Mouse (Mus musculus) left cerebral cortex, postnatal 10 days (tissue): Measurements from ENCODE around the gene Rnf6. TPM values are rescaled to one million over a fixed set of nuclear protein-coding genes. Genes with fewer than 3 reads are reported as not detected.
"Not testable (repeated sequence)": the region's sequence is repeated elsewhere in the genome, so short reads cannot be mapped to it uniquely, and the experiment has no call there.

ENCODE experiments used
- DNase-seq, 2 experiments: peaks; one replicate each; pipeline ENCODE4 v3.0.0; 2021 to 2022; ENCODE audit warnings: low spot score in 2 of 2, mixed read lengths in 1 of 2; ENCODE audit errors: extremely low spot score in 1 of 2
- intact Hi-C: fragments of 180-260 bp; cut with DNase I; formaldehyde crosslinking; loops from one replicate; pipeline ENCODE4 v1.15.1; 2025
- total RNA-seq, 2 experiments: library from RNA; stranded (reverse); gene quantifications; 2 replicates each; pipeline ENCODE4 v1.2.3; 2021

Gene Rnf6
- total RNA-seq, 2 experiments from 2014 or later = 39.3 to 39.9 TPM

GRCm38 (mm10) chr5:146232056-146232675 lies 10.8 kb upstream of the Rnf6 start:
- intact Hi-C loops = loop anchor here (5.0 kb wide), 1 partner anchor 40 kb away; no protein-coding TSS in a partner anchor
- DNase-seq = no peak

- intact Hi-C loops = loop anchor here (5.0 kb wide), 1 partner anchor 41 kb away; no protein-coding TSS in a partner anchor
- DNase-seq = peak; percentile 18 to 55
Measured at GRCm38 (mm10) chr5:146231655-146231996, 10.3 kb upstream of the Rnf6 start.

- DNase-seq = peak; percentile 90 to 95
- intact Hi-C loops = loop anchor here (5.0 kb wide), 1 partner anchor 41 kb away; no protein-coding TSS in a partner anchor
Measured at GRCm38 (mm10) chr5:146230864-146231654, 9.7 kb upstream of the Rnf6 start, which contains the start of gene Cdk8. Cdk8 (plus strand) TSS chr5:146231230.

GRCm38 (mm10) chr5:146229869-146230650 lies 8.7 kb upstream of the Rnf6 start:
- intact Hi-C loops = loop anchor here (5.0 kb wide), 1 partner anchor 42 kb away; no protein-coding TSS in a partner anchor
- DNase-seq = no peak

GRCm38 (mm10) chr5:146227496-146227895 lies 6.1 kb upstream of the Rnf6 start:
- intact Hi-C loops = no loop called here
- no peak for DNase-seq

- no peak for DNase-seq
Measured at GRCm38 (mm10) chr5:146223786-146224185, 2.4 kb upstream of the Rnf6 start.

GRCm38 (mm10) chr5:146221722-146222121 lies 367 bp upstream of the Rnf6 start:
- intact Hi-C loops = no loop called here
- no peak for DNase-seq

More at GRCm38 (mm10) chr5:146223786-146224185, 2.4 kb upstream of the Rnf6 start:
- intact Hi-C loops = no loop called here

GRCm38 (mm10) chr5:146220501-146220878 lies 865 bp downstream of the Rnf6 start:
- intact Hi-C loops = no loop called here
- no peak for DNase-seq

- no peak for DNase-seq
- intact Hi-C loops = no loop called here
Measured at GRCm38 (mm10) chr5:146205537-146205936, 15.8 kb downstream of the Rnf6 start.

- intact Hi-C loops = no loop called here
- DNase-seq = no peak
Measured at GRCm38 (mm10) chr5:146203921-146204320, 17.4 kb downstream of the Rnf6 start.

GRCm38 (mm10) chr5:146200580-146200979 lies 20.8 kb downstream of the Rnf6 start:
- no peak for DNase-seq
- intact Hi-C loops = no loop called here

GRCm38 (mm10) chr5:146199540-146199939 lies 21.8 kb downstream of the Rnf6 start:
- no peak for DNase-seq
- intact Hi-C loops = no loop called here

- no peak for DNase-seq
- intact Hi-C loops = no loop called here
Measured at GRCm38 (mm10) chr5:146199073-146199472, 22.3 kb downstream of the Rnf6 start.

GRCm38 (mm10) chr5:146193360-146193759 lies 28.0 kb downstream of the Rnf6 start:
- intact Hi-C loops = no loop called here
- DNase-seq = no peak

GRCm38 (mm10) chr5:146190501-146191269 lies 30.7 kb downstream of the Rnf6 start:
- intact Hi-C loops = no loop called here
- no peak for DNase-seq

GRCm38 (mm10) chr5:146190093-146190492 lies 31.3 kb downstream of the Rnf6 start:
- intact Hi-C loops = no loop called here
- no peak for DNase-seq

GRCm38 (mm10) chr5:146188712-146189111 lies 32.6 kb downstream of the Rnf6 start:
- no peak for DNase-seq
- intact Hi-C loops = no loop called here

- DNase-seq = no peak
- intact Hi-C loops = no loop called here
Measured at GRCm38 (mm10) chr5:146188144-146188543, 33.2 kb downstream of the Rnf6 start.

GRCm38 (mm10) chr5:146187441-146187840 lies 33.9 kb downstream of the Rnf6 start:
- intact Hi-C loops = not testable (repeated sequence)
- DNase-seq = peak; percentile 31 to 60
